Mouse (Mus musculus) ES-Bruce4 (cell line): ENCODE data around the gene Ctrb1. TPM values are rescaled to one million over a fixed set of nuclear protein-coding genes. Genes with fewer than 3 reads are reported as not detected.

Source experiments
- H3K27ac ChIP-seq: 2 replicates; pipeline ENCODE4 v1.5.1; 2012; ENCODE audit warnings: low read length, inconsistent platforms; ENCODE audit not compliant: insufficient read depth
- H3K27me3 ChIP-seq: 2 replicates; pipeline ENCODE4 v1.6.1; 2012; ENCODE audit warnings: mild to moderate bottlenecking, low read length, inconsistent platforms; ENCODE audit not compliant: control insufficient read depth, poor library complexity, insufficient read depth, severe bottlenecking
- H3K36me3 ChIP-seq: 2 replicates; pipeline ENCODE4 v1.6.1; 2012; ENCODE audit warnings: inconsistent platforms, mild to moderate bottlenecking, low read length, moderate library complexity; ENCODE audit not compliant: control insufficient read depth, poor library complexity, insufficient read depth, severe bottlenecking
- H3K4me1 ChIP-seq: one replicate; pipeline ENCODE4 v1.8.1; 2011; ENCODE audit warnings: low read length; ENCODE audit not compliant: control insufficient read depth, insufficient read depth
- H3K4me3 ChIP-seq: 2 replicates; pipeline ENCODE4 v1.5.1; 2011; ENCODE audit warnings: low read depth, mild to moderate bottlenecking, low read length
- H3K9ac ChIP-seq: 2 replicates; pipeline ENCODE4 v1.6.1; 2012; ENCODE audit warnings: low read depth, mild to moderate bottlenecking, inconsistent platforms; ENCODE audit not compliant: poor library complexity, severe bottlenecking
- H3K9me3 ChIP-seq: replicated peaks from 2 replicates; pipeline ENCODE4 v1.6.1; 2012; ENCODE audit warnings: mild to moderate bottlenecking, low read length, inconsistent platforms; ENCODE audit not compliant: control insufficient read depth, poor library complexity, insufficient read depth, severe bottlenecking
- CTCF ChIP-seq: IDR thresholded peaks from one replicate; pipeline ENCODE4 v1.8.1; 2011; ENCODE audit warnings: low read depth, low read length
- EP300 ChIP-seq: IDR thresholded peaks from 2 replicates; pipeline ENCODE4 v1.6.1; 2011; ENCODE audit warnings: low read depth, low read length; ENCODE audit not compliant: insufficient read depth
- POLR2A ChIP-seq: IDR thresholded peaks from one replicate; pipeline ENCODE4 v1.8.1; 2011; ENCODE audit warnings: low read length; ENCODE audit not compliant: insufficient read depth
- polyA plus RNA-seq: library from polyadenylated mRNA; stranded (reverse); fragments of >200 nt; gene quantifications from 2 replicates; pipeline ENCODE4 v1.2.4, GENCODE M21; 2011; ENCODE audit warnings: low read depth; ENCODE audit not compliant: missing spikeins, insufficient read depth, insufficient read length

The Ctrb1 gene
- polyA plus RNA-seq, 1 experiment: not detected

DNA sequence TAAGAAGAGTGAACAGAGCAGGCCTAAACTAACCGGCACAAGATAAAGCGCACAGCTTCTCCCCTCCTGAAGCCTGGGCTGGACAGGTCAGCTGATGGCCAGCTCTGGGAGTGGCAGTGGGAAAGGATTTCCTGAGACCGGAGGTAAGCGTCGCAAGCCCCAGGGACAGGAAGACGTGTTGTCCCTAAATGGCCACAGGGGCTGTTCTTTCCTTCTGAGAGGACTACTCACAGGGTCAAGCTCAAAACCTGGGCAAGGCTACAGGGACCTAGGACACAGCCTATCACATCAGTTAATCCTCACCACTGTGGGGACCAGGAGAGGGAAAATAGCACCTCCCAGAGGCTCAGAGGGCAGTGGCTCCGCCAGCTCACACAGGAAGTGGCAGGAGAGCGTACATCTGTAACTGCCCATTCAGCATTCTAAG lies 44.5 kb upstream of the Ctrb1 start:
- H3K27me3 ChIP-seq: no peaks in the 10 kb centered on the region
- no peak overlapping the region for H3K9ac ChIP-seq
- no peak overlapping the region for H3K4me3 ChIP-seq
- no peak overlapping the region for H3K27ac ChIP-seq
- no peaks in the 10 kb centered on the region for H3K36me3 ChIP-seq
- peaks cover 20% of the 10 kb centered on the region for H3K4me1 ChIP-seq
- H3K9me3 ChIP-seq: no peaks in the 10 kb centered on the region
- TF ChIP-seq CTCF (peak; percentile 4), POLR2A (no peak)

DNA sequence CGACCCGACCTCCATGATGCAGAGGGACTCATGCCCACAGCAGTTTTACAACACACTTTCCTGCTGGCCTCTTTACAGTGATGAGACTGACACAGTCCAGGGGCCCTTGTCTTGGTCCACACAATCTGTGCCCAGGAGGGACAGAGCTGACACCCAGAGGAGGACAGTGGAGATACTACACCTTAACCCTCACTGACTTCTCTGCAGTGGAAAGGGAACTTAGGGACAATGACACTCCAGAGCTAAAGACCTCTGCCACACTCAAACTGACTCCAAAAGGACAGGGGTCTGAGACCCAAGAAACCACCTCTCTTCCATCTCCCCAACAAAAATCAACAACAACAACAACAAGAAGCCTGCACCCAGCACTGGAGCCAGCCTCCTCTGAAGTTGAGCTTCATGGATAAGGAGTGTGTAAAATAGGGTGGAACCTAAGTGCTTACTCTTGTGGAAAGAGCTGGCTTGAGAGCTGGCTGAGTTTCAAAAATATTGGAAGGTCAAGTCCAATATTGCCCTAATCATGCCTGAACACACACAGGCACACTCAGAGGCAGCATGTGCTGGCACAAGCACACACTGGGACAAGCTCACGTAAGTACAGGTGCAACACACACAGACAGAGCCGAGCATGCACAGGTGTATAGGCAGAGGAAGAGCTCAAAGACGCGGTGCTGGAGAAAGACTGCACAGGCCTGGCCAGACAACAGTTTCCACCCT lies 43.6 kb upstream of the Ctrb1 start:
- peaks cover 20% of the 10 kb centered on the region for H3K4me1 ChIP-seq
- no peaks in the 10 kb centered on the region for H3K36me3 ChIP-seq
- H3K27ac ChIP-seq: no peak overlapping the region; the same call in 1 of the 2 replicates
- no peaks in the 10 kb centered on the region for H3K9me3 ChIP-seq
- H3K4me3 ChIP-seq: no peak overlapping the region
- TF ChIP-seq CTCF (no peak), POLR2A (no peak), EP300 (no peak)
- no peak overlapping the region for H3K9ac ChIP-seq
- no peaks in the 10 kb centered on the region for H3K27me3 ChIP-seq

DNA sequence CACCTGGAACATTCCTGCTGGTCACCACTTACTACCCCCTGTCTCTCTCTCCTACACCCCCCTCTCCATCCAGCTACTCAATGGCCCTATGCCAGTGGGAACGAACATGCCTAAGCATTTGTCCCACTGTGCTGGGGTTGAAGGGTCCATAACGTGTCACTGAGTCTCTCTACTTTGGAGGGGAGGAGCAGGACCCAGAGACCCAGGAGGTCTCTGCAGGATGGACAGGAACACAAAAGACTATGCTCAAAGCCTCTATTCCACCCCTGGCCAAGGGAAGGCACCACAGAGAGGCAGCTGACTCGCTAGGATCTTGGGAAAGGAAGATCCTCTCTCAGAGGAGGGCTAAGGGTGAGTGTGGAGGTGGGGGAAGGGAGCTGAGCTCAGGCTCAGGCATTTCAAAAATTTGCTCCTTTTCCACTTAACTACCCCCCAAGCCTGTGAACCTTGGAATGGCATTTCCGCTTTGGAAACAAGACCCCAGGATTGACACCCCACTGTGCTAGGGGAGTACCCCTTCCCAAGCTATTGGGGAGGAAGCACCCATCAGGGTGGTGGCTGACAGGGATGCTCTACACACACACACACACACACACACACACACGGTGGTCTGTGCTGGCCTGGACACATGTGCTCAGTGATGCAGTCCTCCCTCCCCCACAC lies 42.9 kb upstream of the Ctrb1 start:
- Histone ChIP-seq H3K27me3 (no peaks in the 10 kb centered on the region), H3K27ac (peak overlapping the region; percentile 54), H3K36me3 (no peaks in the 10 kb centered on the region), H3K4me1 (peaks cover 20% of the 10 kb centered on the region), H3K4me3 (no peak overlapping the region), H3K9ac (no peak overlapping the region), H3K9me3 (no peaks in the 10 kb centered on the region)
- no peak for TF ChIP-seq POLR2A
- TF ChIP-seq EP300: peak; percentile 58; the same call in 1 of the 2 replicates

DNA sequence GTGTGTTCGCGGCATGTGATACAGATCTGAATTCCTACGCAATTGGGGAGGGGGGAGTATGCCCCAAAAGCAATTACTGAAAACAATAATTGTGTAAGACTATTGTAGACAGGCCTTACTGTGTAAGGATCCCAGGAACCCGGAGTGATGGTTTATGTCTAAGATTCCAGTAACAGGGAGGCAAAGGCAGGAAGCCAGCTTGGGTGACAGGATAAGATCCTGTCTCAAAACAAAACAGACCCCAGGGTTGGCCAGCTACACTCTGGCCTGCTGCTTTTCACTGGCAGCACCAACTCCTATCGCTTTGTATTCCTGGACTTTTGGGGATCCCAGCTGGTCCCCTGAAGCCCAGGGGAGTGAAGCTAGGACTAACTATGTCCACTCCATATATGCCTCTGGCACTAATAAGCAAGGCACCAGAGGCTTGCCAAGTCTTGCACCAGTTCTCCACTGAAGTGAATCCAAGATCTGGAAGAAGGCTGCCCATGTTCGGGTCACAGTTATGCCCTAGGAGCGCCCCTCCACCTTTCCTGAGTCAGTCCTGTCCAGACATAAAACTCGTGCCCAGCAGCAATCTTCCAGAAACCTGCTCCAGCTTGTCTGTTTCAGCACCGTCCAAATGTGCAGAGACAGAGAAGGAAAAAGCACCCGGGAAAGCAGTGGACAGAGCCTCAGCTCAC lies 41.7 kb upstream of the Ctrb1 start:
- no peak for TF ChIP-seq CTCF
- TF ChIP-seq EP300: no peak
- TF ChIP-seq POLR2A: no peak
- Histone ChIP-seq H3K4me3 (peak overlapping the region; percentile 42), H3K9ac (no peak overlapping the region), H3K36me3 (no peaks in the 10 kb centered on the region), H3K27me3 (no peaks in the 10 kb centered on the region), H3K9me3 (no peaks in the 10 kb centered on the region), H3K27ac (peak overlapping the region; percentile 54; the same call in 1 of the 2 replicates), H3K4me1 (peaks cover 20% of the 10 kb centered on the region)

DNA sequence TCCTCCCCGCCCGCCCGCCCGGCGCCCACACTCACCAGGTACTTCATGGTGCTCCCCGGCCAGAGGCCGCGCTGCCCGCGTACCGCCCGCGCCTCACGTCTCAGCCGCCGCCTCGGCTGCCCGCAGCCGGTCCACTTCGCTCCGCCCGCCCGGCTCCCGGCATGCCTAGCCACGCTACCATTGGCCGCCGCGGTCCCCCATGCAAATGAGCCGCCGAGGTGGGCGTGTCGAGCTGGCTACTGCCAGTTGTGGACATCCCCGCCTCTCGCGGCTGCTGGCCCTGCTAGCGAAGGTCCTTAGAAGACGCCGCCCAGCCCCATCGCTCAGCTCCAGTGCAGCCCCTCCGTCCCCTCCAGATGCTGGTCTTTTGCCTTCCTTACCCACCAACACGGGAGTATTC lies 41.2 kb upstream of the Ctrb1 start:
- peak overlapping the region; percentile 83 for H3K4me3 ChIP-seq
- H3K4me1 ChIP-seq: peaks cover 20% of the 10 kb centered on the region
- peak overlapping the region; percentile 87 for H3K9ac ChIP-seq
- TF ChIP-seq CTCF: no peak
- peak; percentile 29 for TF ChIP-seq POLR2A
- TF ChIP-seq EP300: peak; percentile 44; the same call in 1 of the 2 replicates
- no peaks in the 10 kb centered on the region for H3K27me3 ChIP-seq
- H3K27ac ChIP-seq: 0 out of 2 replicates have a peak overlapping the region, but pooled peaks have one; percentile 54
- H3K9me3 ChIP-seq: no peaks in the 10 kb centered on the region
- no peaks in the 10 kb centered on the region for H3K36me3 ChIP-seq
